Mouse (Mus musculus): ENCODE data around the gene Gpr132. TPM values are rescaled to one million over a fixed set of nuclear protein-coding genes. Genes with fewer than 3 reads are reported as not detected.

Gene Gpr132
- polyA plus RNA-seq, 1 experiment = 0.06 TPM

GRCm38 (mm10) chr12:112828501-112829243 is 39.4 kb downstream of the Gpr132 start:
- H3K79me2 ChIP-seq (ENCODE audit: control insufficient read depth, insufficient read depth) = peaks cover 88% of the 10 kb centered on the region
- H3K36me3 ChIP-seq (ENCODE audit: control insufficient read depth, insufficient read depth) = peaks cover 58% of the 10 kb centered on the region
- H3ac ChIP-seq (ENCODE audit: control insufficient read depth, insufficient read length, low read depth) = peak overlapping the region; percentile 90

GRCm38 (mm10) chr12:112825901-112826300 is 42.1 kb downstream of the Gpr132 start:
- no peak overlapping the region for H3K4me3 ChIP-seq (ENCODE audit: insufficient read depth, poor library complexity, severe bottlenecking)
- peaks cover 71% of the 10 kb centered on the region for H3K36me3 ChIP-seq (ENCODE audit: control insufficient read depth, insufficient read depth)
- no peaks in the 10 kb centered on the region for H3K27me3 ChIP-seq (ENCODE audit: control insufficient read depth, insufficient read depth, insufficient read length)
- peaks cover 87% of the 10 kb centered on the region for H3K79me3 ChIP-seq (ENCODE audit: low read depth)
- TF ChIP-seq USF1 (IDR thresholded peaks at IDR 0.05; ENCODE audit: low read depth) = no peak
- TF ChIP-seq CEBPB (IDR thresholded peaks at IDR 0.05; ENCODE audit: low read depth) = no peak
- no peak for TF ChIP-seq MYOG (IDR thresholded peaks at IDR 0.05; ENCODE audit: control insufficient read depth, extremely low read depth, insufficient read length)
- no peak for TF ChIP-seq MYOD1 (IDR thresholded peaks at IDR 0.05; ENCODE audit: control insufficient read depth, insufficient read length, low read depth)
- TF ChIP-seq FOSL1 (IDR thresholded peaks at IDR 0.05; ENCODE audit: insufficient read depth, low read length, poor library complexity, severe bottlenecking) = no peak
- no peak for TF ChIP-seq MAX (IDR thresholded peaks at IDR 0.05)
- TF ChIP-seq CTCF (IDR thresholded peaks at IDR 0.05; ENCODE audit: control insufficient read depth, insufficient read depth, insufficient read length) = no peak
- peaks cover 96% of the 10 kb centered on the region for H3K79me2 ChIP-seq (ENCODE audit: control insufficient read depth, insufficient read depth)
- H3ac ChIP-seq (ENCODE audit: control insufficient read depth, insufficient read length, low read depth) = peak overlapping the region; percentile 20

More at GRCm38 (mm10) chr12:112828501-112829243, 39.4 kb downstream of the Gpr132 start:
- TF ChIP-seq MYOG (IDR thresholded peaks at IDR 0.05; ENCODE audit: control insufficient read depth, extremely low read depth, insufficient read length) (no peak), CEBPB (IDR thresholded peaks at IDR 0.05; ENCODE audit: low read depth) (no peak), USF1 (IDR thresholded peaks at IDR 0.05; ENCODE audit: low read depth) (no peak), MAX (IDR thresholded peaks at IDR 0.05) (no peak), FOSL1 (IDR thresholded peaks at IDR 0.05; ENCODE audit: insufficient read depth, low read length, poor library complexity, severe bottlenecking) (no peak), MYOD1 (IDR thresholded peaks at IDR 0.05; ENCODE audit: control insufficient read depth, insufficient read length, low read depth) (no peak), CTCF (IDR thresholded peaks at IDR 0.05; ENCODE audit: control insufficient read depth, insufficient read depth, insufficient read length) (no peak)
- peaks cover 72% of the 10 kb centered on the region for H3K79me3 ChIP-seq (ENCODE audit: low read depth)
- peak overlapping the region; percentile 97 for H3K4me3 ChIP-seq (ENCODE audit: insufficient read depth, poor library complexity, severe bottlenecking)
- H3K27me3 ChIP-seq (ENCODE audit: control insufficient read depth, insufficient read depth, insufficient read length) = no peaks in the 10 kb centered on the region

- Histone ChIP-seq H3K36me3 (ENCODE audit: control insufficient read depth, insufficient read depth) (peaks cover 94% of the 10 kb centered on the region), H3K79me2 (ENCODE audit: control insufficient read depth, insufficient read depth) (peaks cover 99% of the 10 kb centered on the region), H3ac (ENCODE audit: control insufficient read depth, insufficient read length, low read depth) (no peak overlapping the region), H3K79me3 (ENCODE audit: low read depth) (peaks cover 88% of the 10 kb centered on the region), H3K27me3 (ENCODE audit: control insufficient read depth, insufficient read depth, insufficient read length) (no peaks in the 10 kb centered on the region), H3K4me3 (ENCODE audit: insufficient read depth, poor library complexity, severe bottlenecking) (no peak overlapping the region)
- TF ChIP-seq MYOD1 (IDR thresholded peaks at IDR 0.05; ENCODE audit: control insufficient read depth, insufficient read length, low read depth) (no peak), USF1 (IDR thresholded peaks at IDR 0.05; ENCODE audit: low read depth) (no peak), MAX (IDR thresholded peaks at IDR 0.05) (no peak), MYOG (IDR thresholded peaks at IDR 0.05; ENCODE audit: control insufficient read depth, extremely low read depth, insufficient read length) (no peak), CEBPB (IDR thresholded peaks at IDR 0.05; ENCODE audit: low read depth) (no peak), FOSL1 (IDR thresholded peaks at IDR 0.05; ENCODE audit: insufficient read depth, low read length, poor library complexity, severe bottlenecking) (no peak), CTCF (IDR thresholded peaks at IDR 0.05; ENCODE audit: control insufficient read depth, insufficient read depth, insufficient read length) (no peak)
These were observed 44.8 kb downstream of the Gpr132 start for GRCm38 (mm10) chr12:112823221-112823620.

GRCm38 (mm10) chr12:112822676-112823075 is 45.4 kb downstream of the Gpr132 start:
- no peak overlapping the region for H3ac ChIP-seq (ENCODE audit: control insufficient read depth, insufficient read length, low read depth)
- H3K27me3 ChIP-seq (ENCODE audit: control insufficient read depth, insufficient read depth, insufficient read length) = no peaks in the 10 kb centered on the region
- H3K79me2 ChIP-seq (ENCODE audit: control insufficient read depth, insufficient read depth) = peaks cover 98% of the 10 kb centered on the region
- TF ChIP-seq CTCF (IDR thresholded peaks at IDR 0.05; ENCODE audit: control insufficient read depth, insufficient read depth, insufficient read length) = no peak
- TF ChIP-seq MYOG (IDR thresholded peaks at IDR 0.05; ENCODE audit: control insufficient read depth, extremely low read depth, insufficient read length) = no peak
- no peak for TF ChIP-seq USF1 (IDR thresholded peaks at IDR 0.05; ENCODE audit: low read depth)
- TF ChIP-seq MYOD1 (IDR thresholded peaks at IDR 0.05; ENCODE audit: control insufficient read depth, insufficient read length, low read depth) = no peak
- no peak for TF ChIP-seq MAX (IDR thresholded peaks at IDR 0.05)
- no peak for TF ChIP-seq CEBPB (IDR thresholded peaks at IDR 0.05; ENCODE audit: low read depth)
- no peak for TF ChIP-seq FOSL1 (IDR thresholded peaks at IDR 0.05; ENCODE audit: insufficient read depth, low read length, poor library complexity, severe bottlenecking)
- no peak overlapping the region for H3K4me3 ChIP-seq (ENCODE audit: insufficient read depth, poor library complexity, severe bottlenecking)
- H3K36me3 ChIP-seq (ENCODE audit: control insufficient read depth, insufficient read depth) = peaks cover 92% of the 10 kb centered on the region
- peaks cover 82% of the 10 kb centered on the region for H3K79me3 ChIP-seq (ENCODE audit: low read depth)

- Histone ChIP-seq H3K4me3 (ENCODE audit: insufficient read depth, poor library complexity, severe bottlenecking) (no peak overlapping the region), H3K27me3 (ENCODE audit: control insufficient read depth, insufficient read depth, insufficient read length) (no peaks in the 10 kb centered on the region), H3K79me3 (ENCODE audit: low read depth) (peaks cover 75% of the 10 kb centered on the region), H3ac (ENCODE audit: control insufficient read depth, insufficient read length, low read depth) (no peak overlapping the region), H3K79me2 (ENCODE audit: control insufficient read depth, insufficient read depth) (peaks cover 91% of the 10 kb centered on the region), H3K36me3 (ENCODE audit: control insufficient read depth, insufficient read depth) (peaks cover 90% of the 10 kb centered on the region)
- no peak for TF ChIP-seq USF1 (IDR thresholded peaks at IDR 0.05; ENCODE audit: low read depth)
- TF ChIP-seq MYOG (IDR thresholded peaks at IDR 0.05; ENCODE audit: control insufficient read depth, extremely low read depth, insufficient read length) = no peak
- no peak for TF ChIP-seq FOSL1 (IDR thresholded peaks at IDR 0.05; ENCODE audit: insufficient read depth, low read length, poor library complexity, severe bottlenecking)
- TF ChIP-seq MYOD1 (IDR thresholded peaks at IDR 0.05; ENCODE audit: control insufficient read depth, insufficient read length, low read depth) = no peak
- TF ChIP-seq CEBPB (IDR thresholded peaks at IDR 0.05; ENCODE audit: low read depth) = no peak
- TF ChIP-seq MAX (IDR thresholded peaks at IDR 0.05) = no peak
- no peak for TF ChIP-seq CTCF (IDR thresholded peaks at IDR 0.05; ENCODE audit: control insufficient read depth, insufficient read depth, insufficient read length)
These were observed 46.1 kb downstream of the Gpr132 start for GRCm38 (mm10) chr12:112821974-112822373.

All from C2C12 (cell line).